Mouse (Mus musculus): ENCODE measurements around the gene Afdn. TPM values are rescaled to one million over a fixed set of nuclear protein-coding genes. Genes with fewer than 3 reads are reported as not detected.

The Afdn gene
- polyA plus RNA-seq, 1 experiment from 2014 or later: 190 TPM

DNA sequence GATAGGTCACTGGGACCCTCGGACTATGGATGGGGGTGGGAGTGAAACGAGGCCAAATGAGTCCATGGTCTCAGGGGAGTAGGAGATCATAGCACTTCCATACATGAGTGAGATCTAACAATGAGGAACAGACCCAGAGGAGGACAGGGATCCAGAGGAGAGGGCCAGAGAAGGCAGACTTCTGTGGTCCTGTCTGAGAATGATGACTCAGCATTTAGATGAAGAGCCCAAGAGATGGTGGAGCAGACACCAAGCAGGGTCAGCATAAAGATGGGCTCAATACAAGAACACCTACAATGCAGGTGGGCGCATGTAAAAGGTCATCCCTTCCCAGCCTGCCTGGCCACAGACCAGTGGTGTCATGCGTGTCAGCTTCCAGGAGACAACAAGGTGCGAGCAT, 40.2 kb upstream of the Afdn start:
- 94% methylated on average over 5 of the region's 5 CpGs for WGBS
- no peaks in the 10 kb centered on the region for H3K36me3 ChIP-seq (ENCODE audit: control insufficient read depth, insufficient read depth, low read length)
- no peak for ATAC-seq (ENCODE audit: low FRiP score, low TSS enrichment)
- no peak overlapping the region for H3K4me2 ChIP-seq (ENCODE audit: low read length)
- H3K4me3 ChIP-seq (replicated peaks; ENCODE audit: low read depth, low read length): no peak overlapping the region
- peaks cover 17% of the 10 kb centered on the region for H3K4me1 ChIP-seq (ENCODE audit: control insufficient read depth, insufficient read depth, low read length)
- no peaks in the 10 kb centered on the region for H3K9me3 ChIP-seq (ENCODE audit: control insufficient read depth, low read length)
- H3K27me3 ChIP-seq (ENCODE audit: control insufficient read depth, insufficient read depth, low read length): no peaks in the 10 kb centered on the region
- no peak overlapping the region for H3K27ac ChIP-seq (replicated peaks; ENCODE audit: low read depth, low read length)
- DNase-seq: no peak
- no peak overlapping the region for H3K9ac ChIP-seq (replicated peaks; ENCODE audit: low read length)

DNA sequence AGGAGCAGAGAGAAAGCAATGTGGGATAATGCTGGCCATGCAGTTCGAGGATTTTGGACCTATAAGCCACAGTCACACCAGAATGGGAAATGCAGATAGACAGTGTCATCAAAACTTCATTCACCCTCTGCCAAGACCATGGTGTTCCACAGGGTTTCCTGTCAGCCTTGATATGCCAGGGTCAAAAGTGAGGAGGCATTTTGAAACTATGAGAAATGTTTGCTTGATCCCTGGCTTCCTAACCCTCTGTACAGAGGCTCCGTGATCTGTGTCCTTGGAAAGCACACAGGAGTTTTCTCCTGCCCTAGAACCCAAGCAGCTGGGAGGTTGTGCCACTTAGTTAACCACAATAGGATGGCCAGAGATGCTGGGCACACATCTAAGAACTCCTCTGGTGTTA, 39.0 kb upstream of the Afdn start:
- no peak for ATAC-seq (ENCODE audit: low FRiP score, low TSS enrichment)
- WGBS: 91% methylated on average over 2 of the region's 2 CpGs
- Histone ChIP-seq H3K4me2 (ENCODE audit: low read length) (no peak overlapping the region), H3K27me3 (ENCODE audit: control insufficient read depth, insufficient read depth, low read length) (no peaks in the 10 kb centered on the region), H3K9me3 (ENCODE audit: control insufficient read depth, low read length) (no peaks in the 10 kb centered on the region), H3K9ac (replicated peaks; ENCODE audit: low read length) (no peak overlapping the region), H3K4me3 (replicated peaks; ENCODE audit: low read depth, low read length) (no peak overlapping the region), H3K27ac (replicated peaks; ENCODE audit: low read depth, low read length) (peak overlapping the region; percentile 65; the same call in 1 of the 2 replicates), H3K36me3 (ENCODE audit: control insufficient read depth, insufficient read depth, low read length) (no peaks in the 10 kb centered on the region), H3K4me1 (ENCODE audit: control insufficient read depth, insufficient read depth, low read length) (peaks cover 18% of the 10 kb centered on the region)
- no peak for DNase-seq

DNA sequence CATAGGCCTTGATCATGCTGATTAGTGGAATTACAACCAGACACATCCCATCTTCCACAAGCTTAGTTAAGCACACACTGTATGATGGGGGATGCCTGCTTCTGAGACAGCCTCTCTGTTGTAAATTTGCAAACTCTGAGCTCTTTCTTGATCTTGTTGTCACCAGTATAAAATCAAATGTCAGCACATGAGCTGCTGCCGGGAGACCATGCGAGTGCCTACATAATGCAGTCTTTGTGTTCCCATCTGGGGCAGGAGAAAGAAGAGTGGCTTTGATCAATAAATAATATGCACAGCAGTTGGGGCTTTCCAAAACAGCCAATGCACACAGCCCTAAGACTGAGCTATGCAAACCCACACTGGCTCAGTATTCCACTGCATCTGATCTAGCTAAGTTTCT, 37.9 kb upstream of the Afdn start:
- peak; percentile 72; the same call in 1 of the 2 replicates for ATAC-seq (ENCODE audit: low FRiP score, low TSS enrichment)
- Histone ChIP-seq H3K4me1 (ENCODE audit: control insufficient read depth, insufficient read depth, low read length) (peaks cover 18% of the 10 kb centered on the region), H3K27me3 (ENCODE audit: control insufficient read depth, insufficient read depth, low read length) (no peaks in the 10 kb centered on the region), H3K36me3 (ENCODE audit: control insufficient read depth, insufficient read depth, low read length) (no peaks in the 10 kb centered on the region), H3K27ac (replicated peaks; ENCODE audit: low read depth, low read length) (peak overlapping the region; percentile 65), H3K9ac (replicated peaks; ENCODE audit: low read length) (no peak overlapping the region), H3K4me2 (ENCODE audit: low read length) (no peak overlapping the region), H3K9me3 (ENCODE audit: control insufficient read depth, low read length) (no peaks in the 10 kb centered on the region), H3K4me3 (replicated peaks; ENCODE audit: low read depth, low read length) (no peak overlapping the region)
- peak; percentile 63 for DNase-seq
- 8% methylated on average over 2 of the region's 2 CpGs for WGBS

DNA sequence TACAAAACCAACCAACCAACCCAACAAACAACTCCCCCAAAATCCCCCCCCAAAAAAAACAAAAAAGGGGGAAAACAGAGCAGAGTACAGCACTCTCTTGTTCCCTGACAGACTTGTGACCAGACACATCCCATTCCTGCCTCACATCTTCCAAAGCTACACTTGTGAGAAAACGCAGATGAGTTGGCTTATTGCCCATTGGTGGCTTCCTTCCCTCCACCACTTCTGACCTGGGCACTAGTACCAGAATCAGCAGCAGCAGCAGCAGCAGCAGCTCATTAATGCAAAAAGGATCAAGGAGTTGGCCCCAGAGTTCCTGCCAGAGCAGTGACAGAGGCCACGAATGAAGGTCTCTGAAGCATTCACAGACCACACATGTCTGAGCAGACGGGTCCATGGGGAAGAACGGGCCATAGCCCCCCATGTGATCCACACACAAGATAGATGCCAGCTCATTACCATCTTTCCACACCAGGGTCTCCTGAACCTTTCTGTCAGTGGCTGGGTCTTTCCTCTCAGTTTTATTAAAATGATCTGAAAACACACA, 35.3 kb upstream of the Afdn start:
- no peak for ATAC-seq (ENCODE audit: low FRiP score, low TSS enrichment)
- Histone ChIP-seq H3K4me3 (replicated peaks; ENCODE audit: low read depth, low read length) (no peak overlapping the region), H3K4me1 (ENCODE audit: control insufficient read depth, insufficient read depth, low read length) (peaks cover 18% of the 10 kb centered on the region), H3K27ac (replicated peaks; ENCODE audit: low read depth, low read length) (no peak overlapping the region), H3K9me3 (ENCODE audit: control insufficient read depth, low read length) (no peaks in the 10 kb centered on the region), H3K4me2 (ENCODE audit: low read length) (no peak overlapping the region), H3K36me3 (ENCODE audit: control insufficient read depth, insufficient read depth, low read length) (no peaks in the 10 kb centered on the region), H3K27me3 (ENCODE audit: control insufficient read depth, insufficient read depth, low read length) (no peaks in the 10 kb centered on the region), H3K9ac (replicated peaks; ENCODE audit: low read length) (no peak overlapping the region)
- DNase-seq: peak; percentile 42
- 28% methylated on average over 4 of the region's 4 CpGs for WGBS

- no peak overlapping the region for H3K9ac ChIP-seq (replicated peaks; ENCODE audit: low read length)
- no peaks in the 10 kb centered on the region for H3K9me3 ChIP-seq (ENCODE audit: control insufficient read depth, low read length)
- peaks cover 18% of the 10 kb centered on the region for H3K4me1 ChIP-seq (ENCODE audit: control insufficient read depth, insufficient read depth, low read length)
- ATAC-seq (ENCODE audit: low FRiP score, low TSS enrichment): no peak
- no peaks in the 10 kb centered on the region for H3K27me3 ChIP-seq (ENCODE audit: control insufficient read depth, insufficient read depth, low read length)
- no peak overlapping the region for H3K27ac ChIP-seq (replicated peaks; ENCODE audit: low read depth, low read length)
- no peaks in the 10 kb centered on the region for H3K36me3 ChIP-seq (ENCODE audit: control insufficient read depth, insufficient read depth, low read length)
- WGBS: 95% methylated on average over 8 of the region's 8 CpGs
- no peak overlapping the region for H3K4me3 ChIP-seq (replicated peaks; ENCODE audit: low read depth, low read length)
- no peak overlapping the region for H3K4me2 ChIP-seq (ENCODE audit: low read length)
- no peak for DNase-seq
Measured at GRCm38 (mm10) chr17:13726832-13727355, 33.4 kb upstream of the Afdn start.

GRCm38 (mm10) chr17:13730980-13731726, 29.2 kb upstream of the Afdn start:
- H3K27me3 ChIP-seq (ENCODE audit: control insufficient read depth, insufficient read depth, low read length): no peaks in the 10 kb centered on the region
- H3K4me2 ChIP-seq (ENCODE audit: low read length): no peak overlapping the region
- 93% methylated on average over 6 of the region's 6 CpGs for WGBS
- no peak overlapping the region for H3K27ac ChIP-seq (replicated peaks; ENCODE audit: low read depth, low read length)
- no peak overlapping the region for H3K9ac ChIP-seq (replicated peaks; ENCODE audit: low read length)
- no peak overlapping the region for H3K4me3 ChIP-seq (replicated peaks; ENCODE audit: low read depth, low read length)
- no peak for DNase-seq
- ATAC-seq (ENCODE audit: low FRiP score, low TSS enrichment): no peak
- H3K4me1 ChIP-seq (ENCODE audit: control insufficient read depth, insufficient read depth, low read length): no peaks in the 10 kb centered on the region
- no peaks in the 10 kb centered on the region for H3K9me3 ChIP-seq (ENCODE audit: control insufficient read depth, low read length)
- H3K36me3 ChIP-seq (ENCODE audit: control insufficient read depth, insufficient read depth, low read length): no peaks in the 10 kb centered on the region

- Histone ChIP-seq H3K27ac (replicated peaks; ENCODE audit: low read depth, low read length) (no peak overlapping the region), H3K36me3 (ENCODE audit: control insufficient read depth, insufficient read depth, low read length) (no peaks in the 10 kb centered on the region), H3K4me2 (ENCODE audit: low read length) (no peak overlapping the region), H3K27me3 (ENCODE audit: control insufficient read depth, insufficient read depth, low read length) (no peaks in the 10 kb centered on the region), H3K9me3 (ENCODE audit: control insufficient read depth, low read length) (no peaks in the 10 kb centered on the region), H3K4me3 (replicated peaks; ENCODE audit: low read depth, low read length) (no peak overlapping the region), H3K4me1 (ENCODE audit: control insufficient read depth, insufficient read depth, low read length) (no peaks in the 10 kb centered on the region), H3K9ac (replicated peaks; ENCODE audit: low read length) (no peak overlapping the region)
- DNase-seq (no peak), ATAC-seq (ENCODE audit: low FRiP score, low TSS enrichment) (no peak)
- WGBS: 74% methylated on average over 4 of the region's 4 CpGs
Measured at GRCm38 (mm10) chr17:13731727-13732112, 28.6 kb upstream of the Afdn start.

DNA sequence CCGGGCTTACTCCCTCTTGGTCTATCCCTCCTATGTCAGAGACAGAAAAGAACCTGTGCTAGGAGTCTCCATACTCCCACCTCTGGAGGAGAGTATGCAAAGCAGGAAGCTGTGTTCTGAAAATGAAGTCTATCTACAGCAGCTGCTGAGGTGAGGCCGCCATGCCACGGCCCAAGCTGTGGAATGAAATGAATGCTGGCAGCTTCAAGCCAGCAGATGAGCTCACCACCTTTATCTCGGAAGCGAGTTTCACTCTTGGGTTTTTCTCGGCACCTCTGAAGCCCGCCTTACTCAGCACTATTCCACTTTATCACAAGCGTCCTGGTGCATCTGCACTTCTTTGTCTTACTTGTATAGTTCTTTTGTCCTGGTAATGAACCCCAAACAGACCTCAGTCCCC, 27.7 kb upstream of the Afdn start:
- H3K27me3 ChIP-seq (ENCODE audit: control insufficient read depth, insufficient read depth, low read length): no peaks in the 10 kb centered on the region
- no peak for DNase-seq
- 64% methylated on average over 8 of the region's 8 CpGs for WGBS
- H3K36me3 ChIP-seq (ENCODE audit: control insufficient read depth, insufficient read depth, low read length): no peaks in the 10 kb centered on the region
- no peak overlapping the region for H3K4me3 ChIP-seq (replicated peaks; ENCODE audit: low read depth, low read length)
- no peak overlapping the region for H3K27ac ChIP-seq (replicated peaks; ENCODE audit: low read depth, low read length)
- H3K4me1 ChIP-seq (ENCODE audit: control insufficient read depth, insufficient read depth, low read length): 0 out of 2 replicates have a peak, but pooled peaks cover 4% of the 10 kb centered on the region
- no peak overlapping the region for H3K9ac ChIP-seq (replicated peaks; ENCODE audit: low read length)
- no peak overlapping the region for H3K4me2 ChIP-seq (ENCODE audit: low read length)
- no peak for ATAC-seq (ENCODE audit: low FRiP score, low TSS enrichment)
- H3K9me3 ChIP-seq (ENCODE audit: control insufficient read depth, low read length): no peaks in the 10 kb centered on the region

DNA sequence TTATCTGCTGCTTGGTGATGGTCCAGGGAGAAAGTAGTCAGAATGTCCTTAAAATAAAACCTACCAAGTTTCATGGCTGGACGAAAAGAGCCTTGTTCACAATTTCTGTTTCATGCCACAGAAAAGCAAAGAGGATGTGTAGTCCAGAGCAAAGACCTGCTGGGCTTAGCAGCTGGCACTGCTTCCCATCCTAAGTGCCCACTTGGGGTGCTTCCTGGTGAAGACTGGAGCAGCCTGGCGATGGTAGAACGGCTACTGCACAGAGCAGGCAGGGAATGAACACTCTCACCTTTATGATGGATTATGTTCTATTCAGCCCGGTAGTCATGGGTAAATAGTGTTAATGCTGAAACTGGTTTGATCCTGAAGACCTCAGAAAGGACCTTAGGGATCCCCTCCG, 26.4 kb upstream of the Afdn start:
- DNase-seq (no peak), ATAC-seq (ENCODE audit: low FRiP score, low TSS enrichment) (no peak)
- Histone ChIP-seq H3K27me3 (ENCODE audit: control insufficient read depth, insufficient read depth, low read length) (no peaks in the 10 kb centered on the region), H3K4me1 (ENCODE audit: control insufficient read depth, insufficient read depth, low read length) (0 out of 2 replicates have a peak, but pooled peaks cover 6% of the 10 kb centered on the region), H3K9me3 (ENCODE audit: control insufficient read depth, low read length) (no peaks in the 10 kb centered on the region), H3K4me3 (replicated peaks; ENCODE audit: low read depth, low read length) (no peak overlapping the region), H3K4me2 (ENCODE audit: low read length) (no peak overlapping the region), H3K9ac (replicated peaks; ENCODE audit: low read length) (no peak overlapping the region), H3K27ac (replicated peaks; ENCODE audit: low read depth, low read length) (no peak overlapping the region), H3K36me3 (ENCODE audit: control insufficient read depth, insufficient read depth, low read length) (no peaks in the 10 kb centered on the region)
- WGBS: 92% methylated on average over 5 of the region's 5 CpGs

Data from midbrain, embryonic 14.5 days (tissue).